Mouse (Mus musculus) forelimb bud, embryonic 11.5 days (tissue): ENCODE results near the gene Hmga1.

Source experiments
- DNase-seq: peaks from one replicate; pipeline ENCODE4 v3.0.0-alpha.2; 2012; ENCODE audit warnings: low read depth, low spot score

Hmga1 gene

DNA sequence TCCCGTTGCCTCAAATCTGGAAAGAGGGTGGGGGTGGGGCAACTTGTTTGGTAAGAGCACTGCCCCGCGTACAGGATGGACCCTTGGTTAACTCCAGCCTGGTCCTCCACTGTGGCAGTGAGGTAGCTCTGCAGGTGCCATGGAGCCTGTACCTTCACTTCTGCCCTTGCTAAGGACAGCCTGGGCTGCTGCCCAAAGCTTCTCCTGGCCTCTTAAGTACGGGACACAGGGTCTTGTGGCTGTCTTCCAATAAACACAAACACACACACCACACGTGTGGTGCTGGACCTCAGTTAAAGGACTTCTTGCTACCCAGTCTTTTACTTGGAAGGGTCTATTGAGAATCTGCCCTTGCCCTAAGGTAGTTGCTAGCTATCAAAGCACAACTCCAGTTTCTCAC, 2.5 kb downstream of the Hmga1 start:
- DNase-seq = no peak

DNA sequence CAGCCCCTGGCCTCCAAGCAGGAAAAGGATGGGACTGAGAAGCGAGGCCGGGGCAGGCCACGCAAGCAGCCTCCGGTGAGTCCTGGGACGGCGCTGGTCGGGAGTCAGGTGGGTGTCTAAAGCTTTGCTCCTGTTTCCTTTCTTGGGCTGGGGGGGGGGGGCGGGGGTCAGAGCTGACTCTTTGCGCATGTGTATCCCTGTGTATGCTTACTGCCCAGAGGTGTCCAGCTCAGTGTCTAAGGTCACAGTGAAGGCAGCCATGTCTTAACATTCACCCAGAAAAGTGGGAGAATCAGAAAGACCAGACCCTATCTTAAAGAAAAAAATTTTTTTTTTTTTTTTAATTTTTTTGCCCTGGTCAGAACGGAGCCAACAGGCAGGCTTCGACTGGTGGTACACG, 3.3 kb downstream of the Hmga1 start:
- no peak for DNase-seq

DNA sequence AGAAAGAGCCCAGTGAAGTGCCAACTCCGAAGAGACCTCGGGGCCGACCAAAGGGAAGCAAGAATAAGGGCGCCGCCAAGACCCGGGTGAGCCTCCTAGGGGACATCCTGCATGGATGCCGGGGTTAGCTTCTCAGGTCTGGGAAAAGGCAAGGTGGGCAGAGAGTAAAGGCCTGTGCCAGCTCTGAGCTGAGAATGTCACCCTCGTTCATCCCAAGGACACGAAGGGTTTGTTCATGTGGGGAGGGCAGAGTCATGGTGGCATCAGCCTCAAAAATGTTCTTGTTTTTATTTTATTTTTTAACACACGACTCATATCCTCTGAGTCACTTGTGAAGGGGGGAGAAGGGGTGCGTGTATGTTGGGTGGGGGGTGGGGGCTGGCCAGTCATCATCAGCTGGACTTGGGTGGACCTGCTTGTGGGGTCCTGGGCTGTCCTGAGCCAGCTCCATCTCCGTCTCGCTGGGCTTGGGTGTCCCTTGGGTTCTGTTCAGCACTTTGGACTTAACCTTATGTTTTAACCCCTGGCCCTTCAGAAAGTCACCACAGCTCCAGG, 4.7 kb downstream of the Hmga1 start:
- DNase-seq = no peak

DNA sequence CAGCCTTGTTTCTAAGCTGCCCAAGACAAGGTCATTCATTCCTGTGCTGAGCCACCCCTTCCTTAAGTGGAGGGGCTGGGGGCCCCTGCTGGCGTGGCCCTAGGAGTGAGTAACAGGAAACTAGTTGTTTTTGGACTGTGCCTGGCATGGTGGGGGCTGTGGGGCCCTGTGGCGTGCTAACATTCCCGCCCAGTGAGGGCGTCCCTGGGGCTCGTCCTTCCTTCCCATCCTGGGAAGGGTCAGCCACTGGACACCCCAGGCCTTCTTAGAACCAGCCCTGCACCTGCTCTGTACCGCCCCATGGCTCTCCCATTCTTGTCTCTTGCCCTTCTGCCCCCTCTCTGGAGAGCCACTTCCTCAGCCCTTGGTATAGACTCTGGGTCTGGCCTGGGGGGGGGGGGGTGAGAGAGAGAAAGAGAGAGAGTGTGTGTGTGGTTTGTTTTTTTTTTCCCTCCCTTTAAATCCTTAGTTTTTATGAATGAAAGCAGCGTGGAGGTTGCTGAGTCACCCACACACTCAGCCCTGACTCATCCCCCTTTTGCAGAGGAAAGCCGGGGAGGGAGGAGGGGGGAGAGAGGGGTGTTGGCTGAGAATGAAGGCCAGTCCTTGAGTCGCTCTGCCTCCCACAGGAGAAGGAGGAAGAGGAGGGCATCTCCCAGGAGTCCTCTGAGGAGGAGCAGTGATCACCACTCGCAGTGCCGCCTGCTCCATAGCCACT, 5.7 kb downstream of the Hmga1 start:
- DNase-seq = no peak

DNA sequence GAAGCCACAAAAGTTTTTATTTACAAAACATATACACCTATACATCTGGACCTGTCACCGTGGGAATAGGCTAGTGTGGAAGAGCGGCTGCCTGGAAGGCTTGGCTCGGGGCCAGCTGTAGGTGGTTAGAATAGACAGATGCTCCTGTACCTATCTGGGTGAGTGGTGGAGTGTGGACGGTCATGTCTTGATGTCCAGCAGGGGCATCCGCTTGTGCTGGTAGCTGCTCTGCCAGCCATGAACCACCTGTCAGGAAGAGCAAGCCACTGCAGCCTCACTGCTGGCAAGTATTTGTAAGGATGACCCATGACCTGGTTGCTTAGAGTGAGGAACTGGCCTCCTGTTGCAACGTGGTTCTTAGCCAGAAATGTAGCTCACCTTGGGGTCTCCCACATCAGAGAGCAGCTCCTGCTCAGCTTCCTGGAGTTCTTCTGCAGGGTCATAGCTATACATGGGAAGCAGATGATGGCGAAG, 7.5 kb downstream of the Hmga1 start:
- no peak for DNase-seq

DNA sequence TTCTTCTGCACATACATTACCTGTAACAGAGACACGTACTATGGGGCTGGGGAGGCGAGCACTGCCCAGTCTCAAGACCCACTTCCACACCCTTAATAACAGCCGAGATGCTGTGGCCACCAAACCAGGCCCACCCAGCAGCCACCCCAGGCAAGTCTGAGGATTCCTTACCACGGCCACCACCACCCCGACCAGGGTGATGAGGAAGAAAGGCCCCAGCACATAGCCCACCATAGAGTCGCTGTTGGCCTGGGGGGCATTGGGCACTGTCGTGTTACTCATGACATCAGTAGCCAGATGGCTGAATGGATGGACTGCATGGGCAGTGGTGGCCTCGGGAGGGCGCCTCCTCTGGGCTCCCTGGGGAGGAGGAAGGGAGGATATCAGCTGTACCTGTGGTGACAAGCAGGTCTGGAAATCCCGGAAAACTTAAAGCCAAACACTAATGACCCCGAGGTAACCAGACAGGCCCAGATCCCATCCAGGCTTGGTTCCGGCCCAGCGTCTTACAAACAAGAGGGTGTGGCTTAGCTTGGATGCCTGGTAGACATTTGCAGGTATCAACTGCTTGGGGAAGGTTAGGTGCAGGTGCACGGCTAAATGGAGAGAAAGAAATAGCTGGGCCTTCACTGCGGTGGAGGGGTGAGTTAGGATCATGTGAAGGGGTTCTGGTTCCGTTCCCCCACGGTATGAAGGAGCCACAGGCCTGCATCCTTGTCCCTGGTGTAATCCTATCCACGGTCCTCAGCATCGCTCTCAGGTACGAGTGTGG, 8.3 kb downstream of the Hmga1 start:
- no peak for DNase-seq

DNA sequence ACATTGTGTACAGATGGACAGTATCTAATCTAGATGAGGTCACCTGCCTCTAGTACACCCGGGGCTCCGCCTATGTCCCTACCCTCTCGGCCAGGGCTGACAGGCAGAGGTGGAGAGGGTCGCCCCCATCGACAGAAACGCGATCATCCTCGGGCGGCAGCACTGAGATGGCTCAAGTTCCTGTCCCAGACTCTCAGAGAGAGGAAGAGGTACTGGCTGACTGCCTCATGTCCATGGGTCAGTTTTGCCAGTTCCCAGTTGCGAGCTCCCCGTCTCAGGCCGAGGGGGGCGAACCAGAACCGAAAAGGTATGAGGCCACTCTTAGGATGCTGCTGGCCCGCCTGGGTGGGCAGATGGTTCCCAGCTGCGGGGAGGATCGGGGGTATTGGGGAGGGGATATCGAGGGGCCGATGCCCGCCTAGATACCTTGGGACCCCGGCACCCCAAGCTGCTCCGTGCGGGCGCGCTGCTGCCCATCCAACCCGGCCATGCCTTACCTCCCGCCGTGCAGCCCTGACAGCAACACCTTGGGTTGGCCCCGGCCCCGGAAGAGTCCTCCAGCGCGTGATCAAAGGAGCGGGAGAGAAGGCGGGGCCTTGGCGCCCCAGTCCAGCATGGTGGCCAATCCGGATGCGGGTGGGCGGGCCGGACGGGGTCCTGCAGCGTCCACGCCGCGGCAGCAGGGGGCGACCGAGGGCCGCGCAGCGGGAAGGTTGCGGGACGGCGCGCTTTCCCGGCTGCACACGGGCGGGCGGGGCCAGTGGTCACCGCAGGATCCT, 9.1 kb downstream of the Hmga1 start, which contains the start of gene AI413582:
Gene AI413582 (minus strand): TSS at position 594 of the 779 bp plus-strand sequence.
- DNase-seq = peak; percentile 91

DNA sequence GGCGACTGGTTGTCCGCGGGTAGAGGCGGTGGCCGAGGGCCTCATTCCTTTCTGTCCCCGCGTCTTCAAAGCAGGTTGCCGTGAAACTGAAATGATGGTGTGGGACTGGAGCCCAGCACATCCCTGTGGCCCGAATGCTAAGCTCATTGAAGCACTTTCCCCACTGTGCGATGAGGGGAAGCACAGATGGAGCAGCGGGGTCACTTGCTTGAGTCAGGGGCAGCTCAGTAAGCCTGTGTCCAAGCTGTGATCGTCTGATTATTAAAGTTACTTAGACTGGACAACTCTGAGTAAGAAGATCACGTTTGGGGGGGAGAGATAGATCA, 9.6 kb downstream of the Hmga1 start:
- DNase-seq = no peak

DNA sequence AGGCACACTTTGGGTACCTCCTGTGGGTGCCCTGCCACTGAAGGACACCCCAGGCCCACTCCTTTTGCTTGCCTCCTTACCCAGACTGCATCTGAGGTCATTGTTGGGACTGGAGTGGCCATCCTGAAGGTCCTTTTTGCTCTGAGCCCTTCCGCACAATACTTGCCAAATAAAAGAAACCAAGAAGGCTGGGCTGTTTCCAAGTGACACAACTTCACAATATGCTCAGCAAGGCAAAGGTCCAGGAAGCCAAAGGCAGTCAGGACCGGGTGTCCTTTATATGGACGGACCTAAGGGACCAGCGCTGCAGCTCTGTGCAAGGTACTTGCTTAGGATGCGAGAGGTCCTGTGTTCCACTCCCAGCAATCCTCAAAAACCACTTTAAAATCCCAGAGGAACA, 11.9 kb downstream of the Hmga1 start:
- DNase-seq = no peak

DNA sequence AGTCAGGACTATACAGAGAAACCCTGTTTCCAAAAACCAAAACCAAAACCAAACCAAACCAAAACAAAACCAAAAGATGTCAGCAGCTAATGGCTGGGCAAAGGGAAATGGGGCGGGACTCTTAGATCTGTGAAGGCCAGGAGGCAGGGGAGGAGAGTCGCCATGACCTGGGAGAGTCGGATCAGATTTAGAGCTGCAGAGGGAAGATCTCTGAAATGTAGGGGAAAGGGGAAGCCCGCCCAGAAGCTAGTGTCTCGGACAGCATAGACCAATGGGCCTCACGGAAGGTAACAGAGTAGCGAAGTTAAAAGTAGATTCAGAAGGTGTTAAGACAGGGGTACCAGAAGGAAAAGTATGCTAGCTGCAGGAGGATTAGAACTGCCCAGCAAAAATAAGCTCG, 15.0 kb downstream of the Hmga1 start:
- no peak for DNase-seq

DNA sequence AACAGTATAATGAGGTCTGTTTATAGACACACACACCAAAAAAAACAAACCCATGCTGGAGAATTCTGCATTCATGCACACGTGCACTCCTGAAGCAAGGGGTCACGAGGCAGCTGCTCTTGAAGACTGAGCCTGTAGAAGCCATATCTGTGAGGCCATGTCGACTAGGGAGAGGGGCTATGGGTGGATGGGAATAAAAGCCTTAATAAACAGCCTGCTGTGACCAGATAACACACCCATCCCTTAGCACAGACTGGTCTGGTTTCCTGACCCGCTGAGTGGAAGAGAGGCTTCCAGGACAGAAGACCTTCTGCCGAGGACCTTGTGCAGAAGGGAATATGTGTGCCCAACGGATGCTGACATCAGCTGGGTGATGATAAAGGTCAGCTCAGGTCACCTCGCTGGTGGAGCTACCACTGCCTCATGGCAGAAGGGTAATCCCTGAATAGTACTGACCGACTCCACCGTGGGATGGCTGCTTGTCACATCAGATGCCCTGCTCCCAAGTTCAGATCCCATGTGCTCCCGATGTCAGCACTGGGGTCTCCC, 17.5 kb downstream of the Hmga1 start:
- DNase-seq = no peak

DNA sequence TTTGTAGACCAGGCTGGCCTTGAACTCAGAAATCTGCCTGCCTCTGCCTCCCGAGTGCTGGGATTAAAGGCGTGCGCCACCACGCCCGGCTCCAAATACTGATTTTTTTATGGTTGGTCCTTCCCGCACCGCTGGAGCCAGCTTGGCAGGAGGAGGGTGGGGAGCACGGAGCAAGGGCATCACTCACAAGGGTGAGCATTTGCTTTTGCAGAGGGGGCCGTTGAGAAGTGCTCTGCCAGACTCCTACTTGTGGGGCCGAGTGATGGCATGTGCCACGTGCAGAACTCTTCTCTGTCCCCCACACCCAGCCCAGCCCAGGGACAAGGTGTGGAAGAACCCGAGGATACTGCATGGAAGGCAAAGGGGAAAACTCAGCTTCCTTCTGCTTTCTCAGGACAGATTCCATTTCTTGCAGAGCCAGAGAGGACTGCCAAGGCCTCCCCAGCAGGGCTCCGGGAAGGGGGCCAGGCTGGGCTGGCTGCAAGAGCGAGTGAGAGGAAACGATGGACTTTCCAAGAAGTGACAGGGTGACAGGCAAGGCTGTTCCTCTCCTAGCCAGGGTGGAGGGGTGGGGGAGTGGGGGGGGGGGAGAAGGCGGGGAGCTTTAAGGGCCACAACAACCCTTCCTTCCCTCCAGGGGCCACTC, 18.3 kb downstream of the Hmga1 start:
- DNase-seq = no peak

DNA sequence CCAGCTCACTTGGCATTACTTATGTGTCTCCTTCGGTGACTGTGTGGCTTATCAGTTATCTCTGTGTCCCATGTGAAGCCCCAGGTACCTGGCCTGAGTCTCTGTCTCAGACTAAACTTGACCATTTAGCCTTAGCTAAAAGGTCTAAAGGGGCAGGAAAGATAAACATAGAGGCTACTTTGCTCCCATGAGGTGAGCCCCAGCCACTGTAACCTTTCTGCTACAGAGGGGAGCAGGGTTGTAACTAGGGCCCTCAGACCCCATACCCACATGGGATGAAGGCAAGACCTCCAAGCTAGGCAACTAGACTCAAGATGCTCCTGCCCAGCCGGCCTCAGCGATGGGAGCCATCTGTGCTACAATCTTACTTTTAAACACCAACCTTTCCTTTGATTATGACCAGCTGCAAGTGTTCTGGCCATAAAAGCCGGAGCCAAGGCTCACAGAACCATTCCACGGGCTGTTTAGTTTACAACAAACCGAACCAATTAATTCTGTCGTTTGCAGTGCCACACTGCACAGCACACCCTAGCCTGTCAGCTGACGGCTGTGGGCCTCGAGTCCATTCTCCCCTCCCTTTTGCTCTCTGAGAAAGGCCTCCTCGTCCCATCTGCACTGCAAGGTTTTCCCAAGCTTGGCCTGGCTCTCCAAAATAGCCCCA, 18.9 kb downstream of the Hmga1 start:
- DNase-seq = no peak

DNA sequence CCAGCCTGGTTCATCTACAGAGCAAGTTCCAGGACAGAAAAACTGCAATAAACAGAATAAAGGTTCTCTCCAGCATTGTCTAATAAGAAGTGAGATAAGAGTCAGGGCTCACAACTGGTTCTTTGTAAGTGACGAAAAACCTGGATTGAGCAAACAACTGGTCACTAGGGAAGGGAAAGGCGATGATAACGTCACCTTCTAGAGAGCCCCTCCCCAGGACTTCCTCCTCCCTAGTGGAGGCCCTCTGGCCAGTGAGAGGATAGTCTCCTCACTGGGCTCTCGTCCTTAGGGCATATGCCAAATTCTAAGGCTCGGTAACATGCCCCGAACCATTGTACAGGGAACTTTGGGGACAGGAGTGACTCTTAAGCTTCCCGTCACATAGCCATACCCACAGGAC, 19.8 kb downstream of the Hmga1 start:
- no peak for DNase-seq

DNA sequence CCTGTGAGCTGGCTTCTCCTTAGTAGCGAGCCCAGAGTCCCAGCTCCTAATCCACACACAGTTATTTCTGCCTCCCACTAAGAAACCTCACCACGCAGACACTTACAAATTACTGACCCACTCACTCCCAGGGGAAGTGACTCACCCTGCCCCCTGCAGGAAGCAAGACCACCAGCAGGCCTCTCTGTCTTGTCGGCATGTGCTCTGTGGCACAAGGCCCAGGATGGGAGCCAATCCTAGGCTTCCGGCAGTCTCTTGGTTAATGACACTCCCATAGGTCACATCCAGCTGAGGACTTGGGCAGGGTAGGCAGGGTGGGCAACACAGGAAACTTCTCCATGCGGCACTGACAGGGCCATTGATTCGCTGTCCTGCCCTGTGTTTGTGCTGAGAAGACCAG, 21.2 kb downstream of the Hmga1 start:
- DNase-seq = no peak

DNA sequence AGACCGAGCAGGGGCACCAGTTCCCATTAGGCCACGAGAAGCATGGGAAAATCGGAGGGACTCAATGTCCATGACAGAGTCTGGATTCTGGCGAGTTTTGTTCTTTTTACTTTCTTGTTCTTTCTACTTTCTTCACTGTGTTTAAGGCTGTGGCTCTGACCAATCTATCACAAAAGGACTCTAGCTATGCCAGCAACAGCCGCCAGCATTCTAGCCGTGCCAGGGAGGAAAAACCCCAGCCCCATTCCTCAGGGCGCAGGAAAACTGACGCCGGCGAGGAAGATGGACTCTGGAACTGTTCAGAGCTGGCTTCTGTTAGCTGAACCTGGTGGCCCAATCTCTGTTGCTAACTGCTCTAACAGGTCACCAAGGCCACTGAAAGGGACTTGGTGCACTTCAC, 22.2 kb downstream of the Hmga1 start:
- DNase-seq = no peak

DNA sequence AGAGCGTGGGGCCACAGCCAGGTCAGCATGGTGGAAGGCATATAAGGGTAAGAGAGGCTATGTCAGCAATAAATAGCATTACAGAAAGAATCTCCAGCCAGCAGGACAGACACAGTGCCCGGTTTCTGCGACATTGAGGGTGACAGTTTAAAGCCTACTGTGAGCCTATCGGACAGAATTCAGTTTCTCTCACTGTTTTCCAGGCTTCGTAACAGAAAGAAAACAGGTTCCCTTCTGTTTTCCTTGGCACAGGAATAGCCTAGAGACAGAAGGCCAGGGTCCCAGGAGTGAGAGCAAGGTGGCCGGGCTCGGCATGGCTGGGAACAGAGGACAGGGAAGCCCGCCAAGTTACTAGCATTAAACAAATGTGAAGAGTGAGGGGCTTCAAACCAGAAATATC, 23.5 kb downstream of the Hmga1 start:
- no peak for DNase-seq

DNA sequence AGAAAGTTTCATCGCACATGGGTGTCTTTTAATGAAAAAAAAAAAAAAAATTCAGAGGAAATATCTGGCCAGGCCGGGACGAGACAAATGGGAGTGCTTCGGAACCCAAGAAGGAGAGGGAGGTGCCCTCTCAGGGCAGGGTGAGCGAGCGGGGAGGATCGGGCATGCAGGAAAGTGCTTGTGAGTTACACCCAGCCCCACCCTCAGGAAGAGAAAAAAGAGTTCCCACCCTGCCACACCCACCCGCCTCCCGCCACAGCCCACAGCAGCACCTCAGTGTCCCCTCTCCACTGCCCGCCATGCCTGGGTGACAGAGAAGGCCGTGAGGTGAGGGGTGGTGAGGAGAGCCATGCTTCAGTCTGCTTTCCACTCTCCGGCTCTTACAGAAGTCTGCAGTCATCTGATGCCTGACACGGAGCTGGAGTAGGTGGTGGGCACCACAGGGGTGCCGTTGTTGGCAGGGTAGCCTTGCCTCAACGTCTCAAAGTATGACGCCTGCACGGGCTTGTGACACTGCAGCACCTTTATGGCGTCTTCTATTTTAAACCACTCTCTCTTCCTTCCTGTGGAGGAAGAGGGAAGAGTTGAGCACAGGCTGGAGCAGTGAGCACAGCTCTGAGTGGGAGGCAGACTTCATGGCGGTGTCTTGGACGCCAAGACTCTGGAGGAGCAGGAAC, 24.2 kb downstream of the Hmga1 start:
- DNase-seq = no peak

DNA sequence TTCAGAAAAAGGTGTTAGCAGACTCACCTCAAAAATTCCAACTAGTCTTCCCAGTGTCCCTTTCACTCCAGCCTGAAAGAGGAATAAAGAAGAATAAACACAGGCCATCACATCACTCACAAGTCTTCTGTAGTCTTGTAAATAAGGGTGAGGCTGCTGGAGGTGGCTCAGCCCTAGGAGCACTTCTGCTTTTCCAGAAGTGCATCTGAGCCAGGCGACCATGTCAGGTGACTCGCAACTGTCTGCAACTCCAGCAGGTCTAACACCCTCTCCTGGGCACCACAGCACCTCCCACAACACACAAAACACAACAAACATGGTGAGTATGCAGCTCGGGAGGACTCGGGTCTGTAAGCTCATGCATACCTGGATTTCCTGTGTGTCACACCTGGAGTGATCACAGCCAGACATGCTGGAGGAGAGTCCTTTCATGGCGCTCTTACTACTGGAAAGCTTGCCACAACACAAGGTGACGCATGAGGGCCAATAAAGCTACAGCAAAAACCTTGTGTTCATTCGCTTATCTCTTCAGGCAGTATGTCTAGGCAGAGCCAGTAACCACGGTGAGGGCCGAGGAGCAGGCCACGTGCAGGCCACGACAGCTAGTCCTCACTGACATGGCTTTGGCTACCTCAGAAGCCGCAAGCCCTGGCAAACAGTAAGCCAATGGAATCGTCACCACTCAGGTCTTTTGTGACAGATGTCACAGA, 27.0 kb downstream of the Hmga1 start:
- no peak for DNase-seq

DNA sequence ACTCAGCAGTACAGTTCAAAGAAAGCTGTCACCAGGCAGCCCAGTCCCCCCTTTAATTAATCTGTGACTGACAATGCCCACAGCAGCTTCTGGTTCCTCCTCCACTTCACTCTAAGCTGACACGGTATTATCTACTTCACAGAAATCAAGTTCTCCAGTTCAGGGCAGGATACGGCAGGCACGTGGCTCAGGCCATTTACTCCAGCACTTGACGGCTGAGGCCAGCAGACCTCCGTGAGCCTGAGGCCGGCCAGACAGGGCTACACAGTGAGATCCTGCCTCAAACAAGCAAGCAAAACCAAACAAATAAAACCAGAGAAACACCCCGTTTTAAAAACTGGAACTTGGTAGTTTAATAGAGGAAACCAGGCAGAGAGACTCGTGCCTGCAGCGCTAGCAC, 30.4 kb downstream of the Hmga1 start:
- no peak for DNase-seq
